Mouse (Mus musculus): ENCODE measurements at regions not wholly inside any gene's neighbourhood (a gene's known extent, or its start where the extent isn't known, plus 50 kb on each side); places are given as distances from the start of the nearest gene placed in this dataset.

- no peak for ATAC-seq (replicated peaks; ENCODE audit: low FRiP score, poor library complexity, severe bottlenecking)
These were observed 92.1 kb upstream of the Ins2 start for GRCm38 (mm10) chr7:142835319-142835718.

- no peak for ATAC-seq (replicated peaks; ENCODE audit: low FRiP score, poor library complexity, severe bottlenecking)
These were observed 87.9 kb upstream of the Ins2 start for GRCm38 (mm10) chr7:142830969-142831673.

- ATAC-seq (replicated peaks; ENCODE audit: low FRiP score, poor library complexity, severe bottlenecking) = no peak
These were observed 67.5 kb upstream of the Ins2 start for GRCm38 (mm10) chr7:142810711-142811110.

GRCm38 (mm10) chr7:142799424-142799823, 56.2 kb upstream of the Ins2 start:
- ATAC-seq (replicated peaks; ENCODE audit: low FRiP score, poor library complexity, severe bottlenecking) = peak; percentile 65

- ATAC-seq (replicated peaks; ENCODE audit: low FRiP score, poor library complexity, severe bottlenecking) = no peak
These were observed 51.3 kb upstream of the Ins2 start for GRCm38 (mm10) chr7:142794481-142794880.

Measured in erythroblast, adult 5-6 weeks (primary cell).